Mouse (Mus musculus) heart, adult 8-10 months (tissue): ENCODE data around the gene Pde4b. TPM values are rescaled to one million over a fixed set of nuclear protein-coding genes. Genes with fewer than 3 reads are reported as not detected.
A peak's percentile ranks its signal among the peaks of the same experiment; 100 is the strongest.
"Not testable (repeated sequence)": the region's sequence is repeated elsewhere in the genome, so short reads cannot be mapped to it uniquely, and the experiment has no call there.

Experiments used
- DNase-seq: peaks from one replicate; pipeline ENCODE4 v3.0.0; 2022; ENCODE audit warnings: low spot score
- total RNA-seq, 4 experiments: library from RNA; stranded (reverse); gene quantifications; 2 replicates each; pipeline ENCODE4 v1.2.4; 2022

Gene Pde4b
- total RNA-seq, 4 experiments from 2014 or later: 19.7 to 32.0 (median 21.1) TPM

DNA sequence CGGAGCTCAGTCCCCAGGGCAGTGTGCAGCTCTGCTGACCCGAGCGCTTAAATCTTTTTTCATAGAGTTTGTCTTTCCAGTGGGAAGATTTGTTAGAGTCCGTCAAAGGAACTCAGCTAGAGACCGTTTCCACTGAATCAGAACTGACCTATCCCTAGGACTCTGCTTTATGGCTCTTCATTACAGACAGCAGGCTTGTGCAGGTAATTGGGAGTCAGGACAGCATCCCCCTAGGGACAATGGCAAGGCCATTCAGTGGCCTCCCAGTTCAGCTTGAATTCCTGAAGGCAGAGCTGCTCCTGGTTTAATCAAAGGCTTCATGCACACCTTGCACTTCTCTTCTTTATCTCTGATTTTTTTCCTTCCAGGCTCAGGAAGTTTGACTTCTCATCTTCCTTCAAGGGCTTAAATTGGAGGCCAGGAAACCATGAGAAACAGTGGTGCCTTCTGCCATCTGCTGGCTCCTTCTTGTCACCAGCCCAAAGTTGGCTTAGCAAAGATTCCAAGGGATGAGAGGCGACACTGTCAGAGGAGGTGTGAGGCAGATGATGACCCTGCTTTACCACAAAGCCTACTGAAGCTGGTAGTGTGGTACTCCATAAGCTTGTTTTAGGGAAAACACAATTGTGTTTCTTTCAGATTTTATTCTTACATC, 393.6 kb downstream of the Pde4b start:
- no peak for DNase-seq

DNA sequence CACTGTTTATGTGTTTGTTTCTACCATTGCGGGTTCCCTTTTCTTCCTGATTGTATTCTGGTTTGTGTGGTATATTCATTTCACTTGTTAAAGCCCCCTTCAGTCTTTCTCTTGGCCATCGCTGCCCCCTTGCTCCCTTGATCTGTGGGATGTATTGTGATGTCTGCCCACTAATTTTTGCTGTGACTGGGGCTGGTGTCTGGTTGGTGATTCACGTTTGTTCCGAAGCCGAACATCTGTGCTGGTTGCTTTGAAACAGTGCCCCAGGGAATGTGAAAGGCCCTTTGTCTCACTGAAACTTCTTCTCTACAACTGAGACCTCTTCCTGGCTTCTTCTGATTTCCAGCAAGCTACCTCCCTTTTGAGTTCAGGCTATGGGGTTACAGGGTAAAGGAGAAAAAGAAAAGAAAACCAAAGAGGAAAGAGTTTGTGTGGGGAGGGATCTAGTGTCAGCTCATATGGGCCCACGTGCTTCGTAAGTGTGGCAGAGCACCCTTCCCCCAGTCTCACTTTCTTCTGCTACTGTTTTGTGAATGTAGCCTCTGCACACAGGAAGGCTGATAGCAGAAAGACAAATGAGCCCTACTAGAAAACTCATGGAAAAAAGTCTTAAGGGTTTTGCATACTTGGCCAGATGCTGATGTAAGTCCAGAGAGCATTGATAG, 396.1 kb downstream of the Pde4b start:
- no peak for DNase-seq

DNA sequence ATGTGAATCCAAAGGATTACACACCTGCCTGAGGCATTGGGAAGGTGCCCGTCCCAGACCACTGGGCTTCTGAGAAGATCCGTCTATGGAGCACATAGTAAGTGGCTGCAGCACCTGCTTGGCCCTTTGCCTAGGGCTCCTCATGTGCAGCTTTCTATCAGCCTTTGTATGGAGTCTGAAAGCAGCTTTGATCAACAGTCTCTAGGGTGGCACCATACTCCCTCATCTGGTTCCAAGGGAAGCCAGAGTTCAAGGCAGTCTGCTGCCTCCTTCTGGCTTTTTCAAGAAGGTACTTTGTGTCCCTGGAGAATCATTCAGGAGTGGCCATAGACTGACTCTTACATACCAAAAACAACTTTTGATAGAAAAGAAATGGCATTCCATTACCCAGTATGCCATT, 397.4 kb downstream of the Pde4b start:
- DNase-seq: no peak

DNA sequence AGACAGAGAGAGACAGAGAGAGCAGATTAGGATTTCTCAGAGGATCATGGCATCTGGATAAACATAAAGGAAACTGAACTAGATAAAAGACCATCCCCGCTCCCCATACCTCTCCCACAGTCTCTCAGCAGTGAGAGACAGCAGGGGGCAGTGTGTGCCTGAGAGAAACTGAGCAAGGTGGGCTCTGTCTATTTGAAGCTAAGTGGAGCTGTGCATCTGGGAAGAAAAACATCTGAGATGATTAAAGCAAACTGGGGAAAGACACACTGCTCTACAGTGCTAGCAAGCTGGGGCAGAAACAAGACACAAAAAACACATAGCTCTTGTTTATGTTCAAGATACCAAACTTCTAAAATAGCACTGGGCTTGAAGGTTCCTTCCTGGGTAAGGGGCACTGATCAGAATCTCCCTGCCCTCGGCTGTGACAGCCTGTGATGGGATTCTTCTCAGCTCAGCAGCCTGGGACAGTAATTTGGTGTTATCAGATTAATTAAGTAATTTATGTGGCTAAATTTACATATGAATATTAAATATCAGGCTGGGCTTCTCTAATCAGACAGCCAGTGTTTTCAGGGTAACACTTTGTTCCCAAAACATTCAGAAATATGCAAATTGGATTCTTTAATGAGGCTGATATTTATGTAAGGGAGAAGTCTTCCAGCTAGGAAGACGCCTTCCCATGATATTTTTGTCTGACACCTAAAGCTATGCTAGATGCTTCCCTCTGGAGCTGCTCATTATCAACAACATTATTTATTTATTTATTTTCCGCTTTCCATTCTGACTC, 399.0 kb downstream of the Pde4b start:
- no peak for DNase-seq

DNA sequence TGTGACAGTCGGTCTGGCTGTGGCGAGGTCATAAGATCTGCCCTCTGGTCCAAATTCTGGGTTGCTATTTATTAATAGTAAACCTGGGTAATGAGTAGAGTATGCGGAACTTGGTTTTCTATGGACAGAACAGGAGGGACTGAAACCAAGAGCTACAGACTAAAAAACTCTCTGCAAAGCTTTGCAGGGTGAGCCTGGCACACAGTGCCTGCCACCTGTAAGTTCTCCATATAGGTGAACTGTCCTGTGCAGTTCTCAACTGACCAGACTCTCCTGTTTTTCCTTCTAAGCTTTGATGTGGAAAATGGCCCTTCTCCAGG, 399.5 kb downstream of the Pde4b start:
- no peak for DNase-seq

DNA sequence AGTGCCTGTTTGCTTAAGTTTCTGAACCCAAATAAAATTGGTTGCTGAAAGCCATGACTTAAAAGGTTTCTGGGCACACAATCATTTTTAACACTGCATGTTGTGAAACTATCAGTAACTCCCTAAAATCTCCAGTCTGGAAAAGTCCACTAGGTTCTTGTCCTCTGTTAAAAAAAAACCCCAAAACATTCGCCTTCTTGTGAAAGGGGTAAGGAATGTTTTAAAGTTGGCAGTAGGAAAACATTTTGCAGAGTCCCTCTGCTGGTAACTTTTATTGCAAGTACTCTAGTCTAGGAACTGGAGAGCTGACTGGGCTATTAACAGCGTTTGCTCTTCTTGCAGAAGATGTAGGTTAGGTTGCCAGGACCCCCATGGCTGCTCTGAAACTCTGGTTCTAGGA, 400.7 kb downstream of the Pde4b start:
- no peak for DNase-seq

DNA sequence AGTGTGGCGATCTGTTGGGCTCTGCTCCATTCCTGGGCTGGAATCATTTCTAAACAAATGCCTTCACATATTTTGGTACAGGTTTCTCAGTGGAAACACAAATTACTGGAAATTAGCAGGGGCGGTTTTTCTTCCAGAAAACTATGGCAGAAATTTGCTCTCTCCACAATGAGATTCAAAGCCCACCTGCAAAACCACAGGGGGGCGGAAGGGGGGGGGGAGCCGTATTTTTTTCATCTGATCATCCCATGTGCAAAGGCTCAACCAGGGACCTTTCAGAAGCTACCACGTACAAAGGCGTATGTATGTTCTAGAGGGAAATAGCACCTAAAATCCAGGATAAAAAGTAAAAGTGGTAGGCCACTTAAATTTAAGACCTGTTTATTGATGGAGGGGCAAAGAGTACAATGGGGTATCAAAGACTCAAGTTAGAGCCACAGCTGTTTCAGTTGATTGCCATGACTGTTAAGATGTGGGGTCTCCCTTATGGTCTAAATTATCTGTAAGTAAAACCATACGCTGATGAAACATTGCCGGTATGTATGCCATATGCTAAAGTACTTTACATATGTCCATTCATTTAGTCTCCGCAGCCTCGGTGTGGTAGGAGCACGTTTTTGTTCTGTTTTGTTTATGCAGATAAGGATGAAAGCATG, 404.3 kb downstream of the Pde4b start:
- DNase-seq: no peak

DNA sequence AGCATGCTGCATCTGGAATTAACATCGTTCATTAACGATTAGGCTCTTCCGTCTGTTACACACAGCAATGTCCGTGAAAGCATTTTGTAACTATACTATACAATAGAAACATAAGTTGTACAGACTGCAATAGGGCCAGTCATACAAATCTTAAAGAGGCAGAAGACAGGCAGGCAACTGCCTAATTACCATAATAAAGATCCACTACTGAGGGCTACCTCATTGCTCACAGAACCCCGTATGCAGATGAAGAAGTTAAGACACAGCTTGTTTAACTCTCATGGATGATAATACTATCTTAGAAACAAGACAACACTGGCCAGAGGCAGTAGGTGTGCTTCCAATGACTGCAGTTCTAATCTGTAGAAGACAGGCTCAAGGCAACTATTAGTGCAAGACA, 405.6 kb downstream of the Pde4b start:
- no peak for DNase-seq

DNA sequence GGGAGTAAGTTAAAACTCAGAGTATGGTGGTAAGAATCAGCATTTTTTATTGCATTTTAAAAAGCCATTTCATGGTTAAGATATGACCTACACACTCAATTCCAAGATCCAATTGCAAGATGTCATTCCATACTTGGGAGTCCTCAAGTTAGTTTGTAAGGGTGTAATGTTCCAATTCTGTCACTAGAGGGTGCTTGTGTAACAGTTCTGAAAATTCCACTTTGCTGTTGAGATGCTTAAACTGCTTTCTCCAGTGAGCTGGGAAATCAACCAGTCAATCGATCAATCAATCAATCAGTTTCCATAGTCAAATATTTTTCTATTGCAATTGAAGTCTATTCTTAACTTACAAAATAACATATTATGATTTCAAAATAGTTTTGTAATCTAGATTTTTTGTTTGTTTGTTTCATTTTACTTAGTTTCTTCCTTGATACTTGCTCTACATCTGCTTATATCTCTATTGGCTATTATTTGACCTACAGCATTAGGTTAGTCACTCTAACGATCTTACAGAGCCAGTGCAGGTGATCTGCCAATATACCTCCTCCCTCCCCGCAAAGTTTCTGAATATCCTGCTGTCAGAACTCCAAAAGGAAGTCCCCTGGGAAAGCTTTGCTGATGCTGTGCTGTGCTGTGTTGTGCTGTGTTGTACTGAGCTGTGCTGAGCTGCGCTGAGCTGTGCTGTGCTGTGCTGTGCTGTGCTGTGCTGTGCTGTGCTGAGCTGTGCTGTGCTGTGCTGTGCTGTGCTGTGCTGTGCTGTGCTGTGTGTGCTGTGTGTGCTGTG, 406.2 kb downstream of the Pde4b start:
- DNase-seq: peak; percentile 71

DNA sequence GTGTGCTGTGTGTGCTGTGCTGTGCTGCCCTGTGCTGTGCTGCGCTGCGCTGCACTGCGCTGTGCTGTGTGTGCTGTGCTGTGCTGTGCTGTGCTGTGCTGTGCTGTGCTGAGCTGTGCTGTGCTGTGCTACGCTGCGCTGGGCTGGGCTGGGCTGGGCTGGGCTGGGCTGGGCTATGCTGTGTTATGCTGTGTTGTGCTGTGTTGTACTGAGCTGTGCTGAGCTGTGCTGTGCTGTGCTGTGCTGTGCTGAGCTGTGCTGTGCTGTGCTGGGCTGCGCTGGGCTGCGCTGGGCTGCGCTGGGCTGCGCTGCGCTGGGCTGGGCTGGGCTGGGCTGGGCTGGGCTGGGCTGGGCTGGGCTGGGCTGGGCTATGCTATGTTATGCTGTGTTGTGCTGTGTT, 406.9 kb downstream of the Pde4b start:
- DNase-seq: not testable (repeated sequence)

DNA sequence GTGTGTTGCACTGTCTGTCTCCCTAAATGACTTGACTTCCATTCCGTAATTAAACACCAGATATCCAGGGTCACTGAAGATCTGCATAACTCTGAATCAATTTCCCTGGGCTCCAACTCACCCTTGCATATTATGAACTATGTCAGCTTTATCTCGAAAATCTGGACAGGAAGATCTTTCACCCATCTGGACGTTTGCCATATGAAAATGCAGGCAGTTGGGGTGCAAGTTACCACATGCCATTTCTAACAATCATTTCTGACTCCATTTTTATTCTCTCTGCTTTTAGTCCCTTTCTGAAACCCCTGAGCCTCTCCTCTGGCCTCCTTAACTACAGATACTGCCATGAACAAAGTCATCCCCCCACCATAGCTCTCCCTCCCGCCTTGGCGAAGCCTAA, 407.7 kb downstream of the Pde4b start:
- DNase-seq: no peak

DNA sequence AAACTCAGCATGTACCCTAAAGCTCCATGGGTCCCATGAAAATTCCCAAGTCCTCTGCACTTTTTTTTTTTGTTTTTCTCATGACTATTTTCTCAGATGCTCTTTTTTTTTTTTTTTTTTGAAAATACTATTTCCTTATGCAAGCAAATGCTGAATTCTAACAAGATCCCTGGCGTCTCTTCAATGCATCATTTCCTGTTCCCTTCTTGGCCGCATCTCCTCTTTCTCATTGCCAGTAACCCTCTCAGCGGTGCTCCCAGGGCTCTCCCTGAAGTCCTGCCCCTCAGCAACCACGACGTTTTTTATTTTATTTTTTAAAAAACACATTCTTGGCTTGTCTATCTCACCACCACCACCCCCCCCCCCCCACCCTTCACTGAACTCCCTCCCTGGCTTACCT, 408.1 kb downstream of the Pde4b start:
- peak; percentile 73 for DNase-seq

DNA sequence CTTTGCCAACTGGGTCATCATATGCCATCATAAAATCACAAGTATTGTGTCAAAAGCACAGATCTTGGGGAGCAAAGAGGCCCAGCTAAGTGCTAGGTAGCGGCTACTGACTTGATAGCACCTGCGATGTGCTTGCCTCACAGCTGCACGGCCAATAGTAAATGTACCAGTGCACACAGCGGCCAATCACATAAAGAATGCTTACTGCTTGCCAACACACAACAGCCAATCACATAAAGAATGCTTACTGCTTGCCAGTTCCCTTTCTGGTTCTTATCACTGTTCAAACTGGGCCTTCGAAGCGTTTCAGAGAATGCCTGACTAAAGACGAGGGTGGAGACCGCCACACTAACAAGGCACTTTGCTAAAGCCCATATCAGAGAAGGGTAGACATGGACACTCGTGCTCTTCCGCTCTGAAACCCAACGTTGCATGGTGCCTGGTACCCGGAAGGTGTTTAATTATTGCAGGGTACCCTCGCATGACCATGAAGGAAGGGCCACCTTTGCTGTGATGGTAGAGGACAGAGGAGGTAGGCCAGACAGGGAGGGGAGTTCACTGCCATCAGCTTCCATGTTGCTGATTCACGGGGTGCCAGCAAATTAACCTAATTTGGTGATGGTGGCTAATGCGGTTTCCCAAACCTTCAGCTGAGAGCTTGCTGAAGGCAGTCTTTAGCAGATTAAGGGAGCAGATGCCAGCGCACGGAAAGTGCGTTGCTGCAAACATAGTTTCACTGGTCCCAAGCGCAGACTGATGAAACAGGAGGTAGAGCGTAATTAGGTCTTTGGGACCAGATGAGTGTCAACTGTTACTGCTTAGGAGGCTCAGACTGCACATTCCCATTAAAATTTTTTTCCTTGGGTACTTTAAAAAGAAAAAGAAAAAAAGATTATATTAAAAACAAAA, 409.2 kb downstream of the Pde4b start:
- no peak for DNase-seq

DNA sequence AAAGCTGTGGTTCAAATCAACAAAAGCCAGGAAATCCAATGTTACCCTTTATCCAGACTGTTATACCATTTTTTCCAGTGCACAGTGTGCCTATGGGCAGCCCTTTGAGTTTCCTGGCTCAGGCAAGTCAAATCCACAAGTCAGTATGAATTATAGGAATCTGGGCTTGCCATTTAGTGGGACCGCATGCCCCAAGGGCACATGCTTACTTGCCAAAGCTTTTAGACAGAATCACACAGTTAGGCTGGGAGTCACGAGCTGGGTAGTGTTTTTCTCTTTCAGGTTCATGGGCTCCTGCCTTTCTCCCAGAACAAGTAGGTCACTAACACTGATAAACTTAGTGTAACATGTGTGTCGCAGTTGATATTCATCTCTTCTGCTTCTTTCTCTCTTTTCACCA, 409.9 kb downstream of the Pde4b start:
- DNase-seq: no peak

DNA sequence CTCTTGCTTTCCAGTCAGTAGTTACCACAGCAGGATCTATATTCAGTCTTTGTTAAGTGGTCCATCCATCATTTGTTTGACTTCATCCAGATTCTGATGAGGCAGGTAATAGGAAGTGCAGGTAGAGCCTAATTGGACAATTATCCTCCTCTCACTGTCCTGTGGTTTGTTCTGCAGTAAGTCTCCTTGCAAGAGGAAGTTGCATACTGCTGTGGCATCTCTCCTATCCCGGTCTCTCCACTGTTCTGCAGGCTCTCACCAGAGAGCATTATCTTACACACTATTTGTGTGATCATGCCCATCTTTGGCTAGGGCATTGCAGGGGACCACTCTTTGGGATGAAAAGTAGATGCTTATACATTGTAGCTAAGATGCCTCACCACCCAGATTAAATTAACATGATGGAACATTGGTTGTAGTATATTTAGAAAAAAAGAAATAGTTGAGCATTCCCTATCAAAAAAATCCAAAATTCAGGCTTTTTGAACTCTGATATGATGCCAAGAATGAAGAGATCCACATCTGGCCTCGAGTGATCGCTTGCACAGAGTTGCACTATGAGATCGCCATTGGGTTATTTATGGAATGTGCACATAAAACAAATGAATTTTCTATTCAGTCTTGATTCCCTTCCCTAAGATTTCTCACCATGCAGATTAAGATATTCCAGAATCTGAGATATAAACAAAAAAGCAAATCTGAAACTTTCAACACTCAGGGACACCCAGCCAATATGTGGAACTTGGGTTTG, 411.0 kb downstream of the Pde4b start:
- DNase-seq: no peak

DNA sequence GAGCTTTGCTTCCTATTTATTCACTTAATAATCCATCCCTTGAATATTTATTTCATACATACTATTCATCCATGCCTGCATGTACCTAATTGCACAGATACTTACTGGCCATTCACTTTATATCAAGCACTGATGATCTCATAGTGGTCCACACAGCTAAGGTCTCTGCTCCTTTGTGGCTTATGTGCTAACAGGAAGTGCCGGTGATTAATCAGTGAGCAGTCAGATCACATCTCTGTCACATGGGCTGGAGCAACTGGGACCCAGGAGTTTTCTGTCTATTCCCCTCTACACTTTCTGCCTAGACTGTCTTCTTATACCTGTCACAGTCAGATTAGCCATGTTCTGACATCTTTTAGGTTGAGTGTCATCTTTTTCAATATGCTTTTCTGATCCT, 411.6 kb downstream of the Pde4b start:
- no peak for DNase-seq

DNA sequence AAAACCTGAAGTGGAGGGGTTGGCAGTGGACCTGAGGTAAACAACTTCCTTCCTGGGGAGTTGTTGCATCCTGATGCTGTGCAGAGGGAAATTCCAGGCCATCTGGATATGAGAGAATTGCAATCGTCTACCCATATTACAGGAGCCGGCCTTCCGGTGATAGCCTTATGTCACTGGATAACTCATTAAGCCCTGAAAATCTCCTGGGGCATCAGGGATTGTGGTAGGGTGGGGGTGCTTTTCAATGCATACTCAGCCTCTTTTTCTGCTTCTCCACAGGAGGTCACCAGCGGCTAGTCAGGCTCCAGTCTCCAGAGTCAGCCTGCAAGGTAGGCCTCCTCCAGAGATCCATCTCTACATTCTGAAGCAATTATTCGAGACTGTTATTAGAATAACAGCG, 418.4 kb downstream of the Pde4b start:
- peak; percentile 80 for DNase-seq

DNA sequence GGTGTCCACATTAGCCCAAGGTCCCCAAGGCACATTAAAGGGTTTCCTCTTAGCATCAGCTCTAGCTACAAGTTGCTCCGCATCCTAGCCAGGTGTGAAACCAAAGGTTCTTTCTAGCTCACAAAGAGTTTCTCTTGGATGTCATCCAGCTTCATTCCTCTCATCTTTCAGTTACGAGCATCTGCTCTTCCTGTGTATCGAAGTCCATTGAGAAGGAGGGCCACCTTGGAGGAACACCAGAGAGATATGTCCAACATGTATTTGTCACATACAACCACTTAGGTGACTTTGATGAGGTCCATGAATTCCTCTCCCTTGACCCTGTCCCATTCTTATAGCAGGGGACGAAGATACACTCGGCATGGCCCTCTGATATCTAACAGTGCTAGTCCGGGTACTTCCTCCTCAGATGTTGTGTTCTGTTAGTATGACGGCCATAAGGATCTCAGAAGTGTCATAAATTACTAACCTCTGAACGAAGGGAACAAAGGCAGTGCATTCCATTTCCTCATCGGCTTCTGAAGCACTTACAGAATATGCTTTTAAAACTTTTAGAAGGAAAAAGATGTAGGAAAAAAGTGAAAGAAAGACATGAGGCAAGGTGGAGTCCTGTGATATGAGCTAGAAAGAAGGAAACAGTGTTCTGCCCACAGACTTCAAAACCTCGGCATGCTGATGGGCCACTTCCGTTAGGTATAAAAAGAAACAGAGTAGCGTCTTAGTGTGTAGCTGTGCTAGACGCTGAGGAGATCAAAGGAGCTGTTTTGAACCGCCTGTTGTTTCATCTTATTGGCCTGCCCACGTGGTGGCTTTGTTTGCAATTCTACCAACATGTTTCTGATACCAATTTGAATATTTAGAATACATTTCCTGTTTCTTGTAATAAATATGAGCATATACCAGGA, 419.3 kb downstream of the Pde4b start:
- no peak for DNase-seq

DNA sequence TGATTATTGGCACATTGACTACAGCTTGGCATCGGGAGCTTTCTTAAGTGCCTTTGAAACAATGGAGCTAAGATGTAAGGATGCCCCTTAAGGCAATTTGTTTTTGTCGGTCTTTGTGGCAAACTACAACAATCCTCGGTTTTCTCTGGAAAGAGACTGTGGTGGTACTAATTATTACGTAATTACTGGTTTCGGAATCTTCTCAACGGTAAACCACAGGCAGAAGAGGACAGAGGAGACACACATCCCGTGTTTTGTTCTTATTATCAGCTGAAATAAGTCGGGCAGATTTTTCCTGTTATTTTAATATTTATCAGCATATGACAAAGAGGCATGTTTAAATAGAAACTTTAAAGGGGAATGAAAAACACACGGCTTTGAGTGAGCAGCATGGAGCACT, 420.0 kb downstream of the Pde4b start:
- no peak for DNase-seq
